Mouse (Mus musculus): ENCODE measurements around the gene Tfap2a.

Tfap2a gene

GRCm38 (mm10) chr13:40733542-40734151 lies 4.5 kb downstream of the Tfap2a start:
- no peak for DNase-seq (ENCODE audit: low read depth)

- DNase-seq (ENCODE audit: low read depth): peak; percentile 28
These were observed 5.2 kb downstream of the Tfap2a start for GRCm38 (mm10) chr13:40732816-40733541.

- DNase-seq (ENCODE audit: low read depth): peak; percentile 29
These were observed 6.1 kb downstream of the Tfap2a start for GRCm38 (mm10) chr13:40732085-40732484.

- peak; percentile 48 for DNase-seq (ENCODE audit: low read depth)
These were observed 6.9 kb downstream of the Tfap2a start for GRCm38 (mm10) chr13:40731179-40731841.

GRCm38 (mm10) chr13:40730651-40731178 lies 7.5 kb downstream of the Tfap2a start:
- DNase-seq (ENCODE audit: low read depth): peak; percentile 74

- DNase-seq (ENCODE audit: low read depth): peak; percentile 61
These were observed 8.4 kb downstream of the Tfap2a start for GRCm38 (mm10) chr13:40729592-40730431.

- no peak for DNase-seq (ENCODE audit: low read depth)
These were observed 9.1 kb downstream of the Tfap2a start for GRCm38 (mm10) chr13:40729037-40729436.

- no peak for DNase-seq (ENCODE audit: low read depth)
These were observed 9.6 kb downstream of the Tfap2a start for GRCm38 (mm10) chr13:40728626-40728990.

GRCm38 (mm10) chr13:40727731-40728625 lies 10.2 kb downstream of the Tfap2a start:
- DNase-seq (ENCODE audit: low read depth): peak; percentile 34

- no peak for DNase-seq (ENCODE audit: low read depth)
These were observed 12.3 kb downstream of the Tfap2a start for GRCm38 (mm10) chr13:40725924-40726323.

- no peak for DNase-seq (ENCODE audit: low read depth)
These were observed 14.6 kb downstream of the Tfap2a start for GRCm38 (mm10) chr13:40723598-40723920.

GRCm38 (mm10) chr13:40722741-40723597 lies 15.2 kb downstream of the Tfap2a start:
- DNase-seq (ENCODE audit: low read depth): peak; percentile 97

GRCm38 (mm10) chr13:40719741-40720082 lies 18.5 kb downstream of the Tfap2a start:
- DNase-seq (ENCODE audit: low read depth): no peak

- no peak for DNase-seq (ENCODE audit: low read depth)
These were observed 19.0 kb downstream of the Tfap2a start for GRCm38 (mm10) chr13:40719066-40719740.

- DNase-seq (ENCODE audit: low read depth): peak; percentile 42
These were observed 21.1 kb downstream of the Tfap2a start for GRCm38 (mm10) chr13:40716771-40717716.

- no peak for DNase-seq (ENCODE audit: low read depth)
These were observed 23.6 kb downstream of the Tfap2a start for GRCm38 (mm10) chr13:40714531-40714930.

GRCm38 (mm10) chr13:40713681-40714080 lies 24.5 kb downstream of the Tfap2a start:
- DNase-seq (ENCODE audit: low read depth): no peak

GRCm38 (mm10) chr13:40713241-40713640 lies 24.9 kb downstream of the Tfap2a start:
- no peak for DNase-seq (ENCODE audit: low read depth)

GRCm38 (mm10) chr13:40712526-40712832 lies 25.7 kb downstream of the Tfap2a start:
- no peak for DNase-seq (ENCODE audit: low read depth)

All from induced T-regulatory cell, adult 2 months (primary cell).